Mouse (Mus musculus): ENCODE results near the gene Tinag. TPM values are rescaled to one million over a fixed set of nuclear protein-coding genes. Genes with fewer than 3 reads are reported as not detected.

The Tinag gene
- polyA plus RNA-seq, 2 experiments: 0.14 to 0.29 TPM

- no peak for DNase-seq (ENCODE audit: low spot score)
- no peak for ATAC-seq (ENCODE audit: low FRiP score, low read depth)
- Histone ChIP-seq H3K27ac (replicated peaks; ENCODE audit: low read depth, low read length) (no peak overlapping the region), H3K9ac (ENCODE audit: low read depth, low read length, severe bottlenecking) (no peak overlapping the region), H3K4me1 (ENCODE audit: control insufficient read depth, insufficient read depth, low read length) (no peaks in the 10 kb centered on the region), H3K4me3 (replicated peaks; ENCODE audit: low read length) (no peak overlapping the region), H3K9me3 (ENCODE audit: control insufficient read depth, low read length) (no peaks in the 10 kb centered on the region), H3K27me3 (ENCODE audit: control insufficient read depth, insufficient read depth, low read length) (no peaks in the 10 kb centered on the region), H3K4me2 (replicated peaks; ENCODE audit: low read depth, low read length, severe bottlenecking) (no peak overlapping the region), H3K36me3 (ENCODE audit: control insufficient read depth, insufficient read depth, low read length) (no peaks in the 10 kb centered on the region)
- WGBS: 60% methylated on average over 2 of the region's 2 CpGs
- TF ChIP-seq POLR2A (IDR thresholded peaks at IDR 0.05; ENCODE audit: borderline replicate concordance, extremely low read depth, insufficient read depth, insufficient read length): no peak
Observed at GRCm38 (mm10) chr9:77051406-77051805, 5.8 kb upstream of the Tinag start.

- Histone ChIP-seq H3K9ac (ENCODE audit: low read depth, low read length, severe bottlenecking) (no peak overlapping the region), H3K4me1 (ENCODE audit: control insufficient read depth, insufficient read depth, low read length) (no peaks in the 10 kb centered on the region), H3K4me2 (replicated peaks; ENCODE audit: low read depth, low read length, severe bottlenecking) (no peak overlapping the region), H3K9me3 (ENCODE audit: control insufficient read depth, low read length) (no peaks in the 10 kb centered on the region), H3K36me3 (ENCODE audit: control insufficient read depth, insufficient read depth, low read length) (no peaks in the 10 kb centered on the region), H3K4me3 (replicated peaks; ENCODE audit: low read length) (no peak overlapping the region), H3K27me3 (ENCODE audit: control insufficient read depth, insufficient read depth, low read length) (no peaks in the 10 kb centered on the region), H3K27ac (replicated peaks; ENCODE audit: low read depth, low read length) (no peak overlapping the region)
- DNase-seq (ENCODE audit: low spot score): no peak
- no peak for ATAC-seq (ENCODE audit: low FRiP score, low read depth)
- TF ChIP-seq POLR2A (IDR thresholded peaks at IDR 0.05; ENCODE audit: borderline replicate concordance, extremely low read depth, insufficient read depth, insufficient read length): no peak
- 81% methylated on average over 2 of the region's 2 CpGs for WGBS
Observed at GRCm38 (mm10) chr9:77049669-77050068, 4.1 kb upstream of the Tinag start.

- 78% methylated on average over 5 of the region's 5 CpGs for WGBS
Observed at GRCm38 (mm10) chr9:77046067-77046715, 597 bp upstream of the Tinag start.

GRCm38 (mm10) chr9:77035361-77035760 is 10.2 kb downstream of the Tinag start:
- WGBS: 63% methylated on average over 2 of the region's 2 CpGs
- Histone ChIP-seq H3K27ac (replicated peaks; ENCODE audit: low read depth, low read length) (no peak overlapping the region), H3K27me3 (ENCODE audit: control insufficient read depth, insufficient read depth, low read length) (no peaks in the 10 kb centered on the region), H3K36me3 (ENCODE audit: control insufficient read depth, insufficient read depth, low read length) (no peaks in the 10 kb centered on the region), H3K4me3 (replicated peaks; ENCODE audit: low read length) (no peak overlapping the region), H3K4me1 (ENCODE audit: control insufficient read depth, insufficient read depth, low read length) (peaks cover 7% of the 10 kb centered on the region; the same call in 1 of the 2 replicates), H3K9ac (ENCODE audit: low read depth, low read length, severe bottlenecking) (no peak overlapping the region), H3K9me3 (ENCODE audit: control insufficient read depth, low read length) (no peaks in the 10 kb centered on the region), H3K4me2 (replicated peaks; ENCODE audit: low read depth, low read length, severe bottlenecking) (no peak overlapping the region)
- no peak for DNase-seq (ENCODE audit: low spot score)
- TF ChIP-seq POLR2A (IDR thresholded peaks at IDR 0.05; ENCODE audit: borderline replicate concordance, extremely low read depth, insufficient read depth, insufficient read length): no peak
- no peak for ATAC-seq (ENCODE audit: low FRiP score, low read depth)

More at GRCm38 (mm10) chr9:77046067-77046715, 597 bp upstream of the Tinag start:
- no peaks in the 10 kb centered on the region for H3K27me3 ChIP-seq (ENCODE audit: control insufficient read depth, insufficient read depth, low read length)
- no peak overlapping the region for H3K27ac ChIP-seq (replicated peaks; ENCODE audit: low read depth, low read length)
- DNase-seq (ENCODE audit: low spot score) (no peak), ATAC-seq (ENCODE audit: low FRiP score, low read depth) (no peak)
- H3K9ac ChIP-seq (ENCODE audit: low read depth, low read length, severe bottlenecking): no peak overlapping the region
- H3K4me2 ChIP-seq (replicated peaks; ENCODE audit: low read depth, low read length, severe bottlenecking): no peak overlapping the region
- H3K4me1 ChIP-seq (ENCODE audit: control insufficient read depth, insufficient read depth, low read length): no peaks in the 10 kb centered on the region
- TF ChIP-seq POLR2A (IDR thresholded peaks at IDR 0.05; ENCODE audit: borderline replicate concordance, extremely low read depth, insufficient read depth, insufficient read length): no peak
- H3K9me3 ChIP-seq (ENCODE audit: control insufficient read depth, low read length): no peaks in the 10 kb centered on the region
- no peaks in the 10 kb centered on the region for H3K36me3 ChIP-seq (ENCODE audit: control insufficient read depth, insufficient read depth, low read length)
- no peak overlapping the region for H3K4me3 ChIP-seq (replicated peaks; ENCODE audit: low read length)

GRCm38 (mm10) chr9:77032430-77033154 is 13.0 kb downstream of the Tinag start:
- Histone ChIP-seq H3K27me3 (ENCODE audit: control insufficient read depth, insufficient read depth, low read length) (no peaks in the 10 kb centered on the region), H3K9me3 (ENCODE audit: control insufficient read depth, low read length) (no peaks in the 10 kb centered on the region), H3K27ac (replicated peaks; ENCODE audit: low read depth, low read length) (no peak overlapping the region; the same call in 1 of the 2 replicates), H3K4me3 (replicated peaks; ENCODE audit: low read length) (no peak overlapping the region), H3K36me3 (ENCODE audit: control insufficient read depth, insufficient read depth, low read length) (no peaks in the 10 kb centered on the region), H3K4me1 (ENCODE audit: control insufficient read depth, insufficient read depth, low read length) (peaks cover 7% of the 10 kb centered on the region; the same call in 1 of the 2 replicates), H3K4me2 (replicated peaks; ENCODE audit: low read depth, low read length, severe bottlenecking) (no peak overlapping the region), H3K9ac (ENCODE audit: low read depth, low read length, severe bottlenecking) (no peak overlapping the region)
- 36% methylated on average over 9 of the region's 9 CpGs for WGBS
- ATAC-seq (ENCODE audit: low FRiP score, low read depth) (peak; percentile 37; the same call in 1 of the 2 replicates), DNase-seq (ENCODE audit: low spot score) (peak; percentile 72)
- TF ChIP-seq POLR2A (IDR thresholded peaks at IDR 0.05; ENCODE audit: borderline replicate concordance, extremely low read depth, insufficient read depth, insufficient read length): no peak
